Mouse (Mus musculus) frontal cortex, postnatal 36 days (tissue): Measurements from ENCODE around the gene Flt3l.
"Not testable (repeated sequence)": the region's sequence is repeated elsewhere in the genome, so short reads cannot be mapped to it uniquely, and the experiment has no call there.

Experiments used
- DNase-seq, 2 experiments: peaks; one replicate each; pipeline ENCODE4 v3.0.0; 2022; ENCODE audit warnings: low spot score in 2 of 2

Flt3l gene

GRCm38 (mm10) chr7:45135993-45136567 is at the start of gene Flt3l, which contains the start of gene Gm45713:
Flt3l (minus strand) TSS chr7:45136432.
Gm45713 (minus strand) TSS chr7:45136231.
- DNase-seq: peak; percentile 86 to 91

GRCm38 (mm10) chr7:45185921-45186320 is 49.7 kb upstream of the Flt3l start:
- no peak for DNase-seq

- no peak for DNase-seq
Observed at GRCm38 (mm10) chr7:45183672-45184071, 47.4 kb upstream of the Flt3l start.

GRCm38 (mm10) chr7:45182606-45183005 is 46.4 kb upstream of the Flt3l start:
- DNase-seq: no peak

- peak; percentile 86 to 88 for DNase-seq
Observed at GRCm38 (mm10) chr7:45182199-45182601, 46.0 kb upstream of the Flt3l start.

- no peak for DNase-seq
Observed at GRCm38 (mm10) chr7:45181540-45181939, 45.3 kb upstream of the Flt3l start.

GRCm38 (mm10) chr7:45180896-45181477 is 44.8 kb upstream of the Flt3l start, which contains the start of gene Pth2:
Pth2 (plus strand) TSS chr7:45180995.
- no peak for DNase-seq

- no peak for DNase-seq
Observed at GRCm38 (mm10) chr7:45179469-45179868, 43.2 kb upstream of the Flt3l start, which contains the start of gene Gfy. Gfy (minus strand) TSS chr7:45179569.

GRCm38 (mm10) chr7:45178550-45178949 is 42.3 kb upstream of the Flt3l start:
- DNase-seq: no peak

- no peak for DNase-seq
Observed at GRCm38 (mm10) chr7:45176356-45176755, 40.1 kb upstream of the Flt3l start.

GRCm38 (mm10) chr7:45175929-45176328 is 39.7 kb upstream of the Flt3l start:
- DNase-seq: no peak

GRCm38 (mm10) chr7:45175398-45175797 is 39.2 kb upstream of the Flt3l start:
- no peak for DNase-seq

GRCm38 (mm10) chr7:45174567-45175280 is 38.5 kb upstream of the Flt3l start:
- DNase-seq: no peak

- DNase-seq: not testable (repeated sequence)
Observed at GRCm38 (mm10) chr7:45173772-45174171, 37.5 kb upstream of the Flt3l start.

GRCm38 (mm10) chr7:45172974-45173373 is 36.7 kb upstream of the Flt3l start:
- no peak for DNase-seq

GRCm38 (mm10) chr7:45169495-45169894 is 33.3 kb upstream of the Flt3l start:
- DNase-seq: peak in 1 of 2 experiments; percentile 80

GRCm38 (mm10) chr7:45168656-45169055 is 32.4 kb upstream of the Flt3l start:
- DNase-seq: no peak

- DNase-seq: peak in 1 of 2 experiments; percentile 72
Observed at GRCm38 (mm10) chr7:45167761-45168445, 31.7 kb upstream of the Flt3l start.

- no peak for DNase-seq
Observed at GRCm38 (mm10) chr7:45166950-45167401, 30.7 kb upstream of the Flt3l start.

GRCm38 (mm10) chr7:45165701-45166100 is 29.5 kb upstream of the Flt3l start:
- DNase-seq: no peak

GRCm38 (mm10) chr7:45164833-45165232 is 28.6 kb upstream of the Flt3l start:
- DNase-seq: no peak
